Mouse (Mus musculus): ENCODE results near the gene Tinf2.

GRCm38 (mm10) chr14:55643060-55643907, 38.3 kb downstream of the Tinf2 start, which contains the start of gene Tm9sf1:
- TF ChIP-seq CTCF (IDR thresholded peaks at IDR 0.05; ENCODE audit: extremely low read depth, insufficient read length, insufficient replicate concordance, low read depth, low read length): no peak
- peak; percentile 12; the same call in 1 of the 2 replicates for TF ChIP-seq POLR2A (IDR thresholded peaks at IDR 0.05; ENCODE audit: low read depth, low read length)

Measured in small intestine, adult 2 months (tissue).